Mouse (Mus musculus) gastrocnemius, adult 8-10 months (tissue): Measurements from ENCODE around the gene Kank1. TPM values are rescaled to one million over a fixed set of nuclear protein-coding genes. Genes with fewer than 3 reads are reported as not detected.

ENCODE experiments used
- DNase-seq, 2 experiments: peaks; one replicate each; pipeline ENCODE4 v3.0.0; 2022; ENCODE audit warnings: low spot score in 2 of 2
- total RNA-seq, 4 experiments: library from RNA; stranded (reverse); gene quantifications; 2 replicates each; pipeline ENCODE4 v1.2.4; 2022

Kank1 gene
- total RNA-seq, 4 experiments from 2014 or later = 21.4 to 27.9 (median 24.4) TPM

DNA sequence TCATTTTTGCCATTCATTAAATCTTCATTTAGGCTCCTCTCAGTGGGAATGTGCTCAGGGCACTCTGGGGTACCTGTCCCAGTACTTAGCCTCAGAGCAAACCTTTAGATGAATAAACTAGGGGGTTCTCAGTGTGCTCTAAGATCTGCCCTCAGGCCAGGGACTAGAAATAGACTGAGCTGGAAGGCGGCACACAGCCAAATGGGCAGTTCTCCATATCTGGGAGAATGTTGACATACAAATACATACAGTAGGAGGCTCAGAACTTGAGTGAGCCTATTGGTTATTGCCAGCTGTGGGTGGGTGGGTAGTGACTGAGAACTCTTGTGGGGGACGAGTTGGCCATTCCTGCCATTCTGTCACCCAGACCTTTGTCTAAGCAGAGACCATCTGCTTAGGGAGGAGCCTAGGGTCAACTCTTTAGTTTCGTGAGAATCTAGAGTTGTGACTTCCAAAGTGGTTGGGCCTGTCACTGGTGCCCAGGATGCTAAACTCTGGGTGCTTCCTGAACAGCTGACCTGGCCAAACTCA, 14.9 kb downstream of the Kank1 start:
- DNase-seq = no peak

DNA sequence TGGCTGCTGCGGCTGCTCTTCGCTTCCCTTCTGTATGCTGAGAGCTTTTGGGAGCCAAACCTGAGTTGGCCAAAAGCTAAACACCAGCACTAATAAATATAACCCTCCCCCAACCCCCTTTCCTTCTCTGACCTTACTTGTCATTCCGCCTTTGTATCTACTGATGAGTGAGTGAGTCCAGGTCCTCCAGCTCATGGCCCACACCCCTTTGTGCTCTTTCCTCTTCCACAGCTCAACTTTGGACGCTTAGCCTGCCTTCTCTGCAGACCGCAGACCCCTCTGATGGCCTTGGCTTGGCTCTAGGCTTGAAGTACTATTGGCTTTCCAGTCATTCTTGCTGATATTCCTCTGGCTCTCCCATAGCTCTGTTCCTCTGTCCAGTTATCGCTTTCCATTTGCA, 16.4 kb downstream of the Kank1 start:
- no peak for DNase-seq

DNA sequence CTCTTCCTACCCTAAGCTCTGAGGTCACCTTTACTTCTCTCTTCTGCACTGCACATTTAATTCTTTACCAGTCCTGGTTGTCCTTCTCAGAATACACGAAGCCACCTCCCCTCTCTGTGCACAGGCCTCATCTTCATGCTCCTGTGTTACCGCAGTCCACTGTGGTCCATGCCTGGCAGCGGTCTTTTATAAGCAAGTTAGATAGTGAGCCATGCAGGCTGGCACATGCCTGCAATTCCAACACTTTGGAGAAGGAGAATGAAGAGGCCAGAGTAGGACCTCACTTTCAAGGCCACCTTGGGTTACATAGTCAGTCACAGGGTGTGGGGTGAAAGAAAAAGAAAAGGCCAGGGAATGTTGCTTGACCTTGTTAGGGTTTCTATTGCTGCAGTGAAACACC, 16.9 kb downstream of the Kank1 start:
- DNase-seq = no peak

DNA sequence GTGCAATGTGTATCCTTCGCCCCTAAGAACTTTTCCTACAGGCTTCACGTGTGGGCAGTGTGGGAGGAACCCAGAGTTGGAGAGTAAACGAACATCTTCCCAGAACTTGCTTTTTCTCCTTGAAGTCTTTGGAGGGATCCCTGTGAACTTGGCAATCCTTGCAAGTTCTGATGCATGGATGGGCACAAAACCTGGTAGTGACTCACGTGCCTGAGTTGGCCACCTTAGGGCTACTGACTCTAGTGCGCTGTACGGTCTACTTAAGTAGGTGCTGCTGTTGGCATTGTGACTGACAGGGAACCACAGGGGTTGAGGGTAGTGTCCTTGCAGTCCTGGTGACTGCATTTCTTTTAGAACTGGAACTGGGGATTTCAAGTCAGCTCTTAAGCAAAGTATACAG, 21.5 kb downstream of the Kank1 start:
- no peak for DNase-seq

DNA sequence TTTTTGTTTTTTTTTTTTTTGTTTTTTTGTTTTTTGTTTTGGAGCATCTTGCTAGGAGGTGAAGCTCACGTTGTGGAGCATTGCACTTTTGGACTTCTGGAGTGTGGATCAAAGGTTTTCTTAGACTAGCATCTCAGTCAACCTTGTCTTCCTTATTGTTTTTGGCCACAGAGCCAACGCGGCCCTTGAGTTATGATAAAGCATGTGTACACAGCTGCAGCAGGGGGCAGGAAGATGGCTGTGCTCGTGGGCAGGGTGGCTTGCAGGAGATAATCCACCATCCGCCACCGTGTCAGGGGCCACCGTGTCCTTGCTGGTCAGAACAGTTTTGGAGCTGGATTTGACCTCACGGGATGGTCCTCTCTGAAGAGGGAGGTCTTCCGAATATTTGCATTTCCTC, 29.4 kb downstream of the Kank1 start:
- DNase-seq = no peak

DNA sequence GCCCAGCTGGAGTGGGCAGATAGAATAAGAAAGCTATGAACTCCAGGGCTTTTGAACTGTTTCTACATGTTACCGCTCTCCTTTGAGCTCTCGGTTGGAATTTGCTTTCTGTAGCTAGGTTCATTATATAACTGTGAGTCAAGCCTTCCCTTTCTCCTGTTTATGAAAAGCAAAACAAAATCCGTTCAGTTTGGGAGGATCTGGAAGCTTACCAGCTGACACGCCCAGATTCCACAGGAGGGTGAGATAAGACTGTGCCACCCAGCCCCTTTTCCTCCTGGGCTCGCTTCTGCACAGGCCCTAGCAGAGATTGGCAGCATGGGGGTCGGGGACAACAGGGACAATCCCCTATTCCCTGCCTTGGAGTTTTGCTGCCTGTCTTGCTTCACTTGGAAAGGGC, 30.5 kb downstream of the Kank1 start:
- DNase-seq = peak in 1 of 2 experiments; percentile 9

DNA sequence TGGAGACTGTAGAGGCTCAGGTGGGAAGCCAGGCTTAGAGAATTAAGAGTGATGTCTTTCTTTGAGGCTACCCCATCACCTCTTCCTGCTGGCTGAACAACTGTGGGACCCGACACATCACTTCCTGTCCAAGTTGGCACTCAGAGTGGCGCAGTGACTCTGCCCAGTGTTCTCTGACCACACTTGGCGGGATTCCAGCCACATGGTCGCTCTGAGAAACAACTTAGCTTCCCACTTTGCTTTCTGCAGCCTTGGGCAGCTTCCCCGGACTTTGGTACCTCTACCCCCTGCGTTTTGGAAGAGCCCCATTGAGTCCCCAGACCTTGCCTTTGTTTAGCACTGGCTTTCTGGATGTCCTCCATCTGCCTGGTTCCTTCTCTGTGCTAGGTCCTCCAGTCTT, 31.8 kb downstream of the Kank1 start:
- no peak for DNase-seq

DNA sequence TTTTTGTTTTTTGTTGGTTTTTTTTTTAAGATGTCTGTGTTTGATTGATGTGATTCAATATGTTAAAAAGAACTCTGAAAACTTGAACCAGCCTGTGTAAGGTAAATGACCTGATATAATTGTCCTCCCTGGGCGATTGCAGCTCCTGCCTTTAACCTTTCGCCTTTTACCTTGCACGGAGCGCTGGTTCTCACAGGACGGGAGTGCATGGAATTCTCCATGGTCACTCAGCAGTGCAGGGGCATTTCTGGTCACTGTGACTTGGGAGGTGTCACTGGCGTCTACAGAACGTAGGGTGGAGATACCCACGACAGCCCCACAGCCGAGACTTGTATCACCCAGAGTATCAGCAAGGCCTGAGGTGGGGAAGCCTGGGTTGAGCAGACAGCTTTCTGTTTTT, 34.8 kb downstream of the Kank1 start:
- DNase-seq = no peak

DNA sequence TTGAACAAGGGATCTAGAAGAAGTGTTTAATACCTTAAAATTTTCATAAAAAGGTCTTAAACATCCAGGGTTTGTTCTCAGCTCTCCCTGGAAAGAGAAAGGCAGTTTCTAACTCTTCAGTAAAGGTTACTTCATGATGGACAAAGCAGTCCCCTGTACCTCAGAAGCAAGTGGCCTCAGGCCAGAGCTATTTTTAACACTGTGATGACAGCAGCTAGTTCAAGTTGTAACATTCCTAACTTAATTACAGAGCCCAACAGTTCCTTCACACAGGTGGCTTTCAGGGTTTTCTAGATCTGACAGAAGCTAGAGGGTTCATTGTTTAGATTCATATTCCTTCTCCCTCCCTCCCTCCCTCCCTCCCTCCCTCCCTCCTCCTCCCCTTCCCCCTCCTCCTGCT, 36.4 kb downstream of the Kank1 start:
- DNase-seq = no peak

DNA sequence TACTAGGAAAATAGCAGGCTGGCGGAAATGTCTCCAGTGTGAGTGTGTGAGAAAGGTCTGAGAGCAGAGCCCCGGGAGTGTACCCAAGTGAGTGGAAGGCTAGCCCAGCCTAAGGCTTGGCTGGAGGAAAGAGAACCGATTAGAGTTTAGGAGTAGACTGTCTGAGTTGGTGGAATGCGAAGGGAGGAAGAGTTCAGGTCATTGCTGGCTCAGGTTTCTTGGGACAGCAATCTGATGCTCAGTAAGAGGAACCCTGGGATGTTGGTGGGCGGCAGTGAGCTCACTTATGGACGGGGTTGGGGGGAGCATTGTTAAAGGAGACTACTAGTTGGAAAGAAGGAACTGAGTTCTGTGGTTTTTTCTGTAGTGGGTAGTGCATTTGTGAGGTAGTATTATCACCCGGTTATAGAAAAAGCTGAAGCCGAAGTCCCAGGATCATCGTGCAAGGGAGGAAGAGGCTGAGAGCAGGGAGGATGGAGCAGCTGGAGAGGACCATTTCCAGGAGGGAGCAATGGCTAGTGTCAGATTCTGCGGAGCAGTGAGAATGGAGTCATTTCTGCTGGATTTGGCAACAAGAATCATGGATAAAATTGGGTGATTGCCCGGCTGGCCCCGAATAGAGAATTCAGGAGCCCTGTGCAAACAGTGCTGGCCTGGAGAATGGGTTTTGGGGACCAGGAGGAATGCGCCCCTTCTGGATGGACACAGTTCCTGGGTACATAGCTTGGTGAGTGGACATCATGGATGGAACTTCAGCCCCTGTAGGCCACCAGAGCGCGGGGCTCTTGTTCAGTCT, 40.0 kb downstream of the Kank1 start:
- no peak for DNase-seq

DNA sequence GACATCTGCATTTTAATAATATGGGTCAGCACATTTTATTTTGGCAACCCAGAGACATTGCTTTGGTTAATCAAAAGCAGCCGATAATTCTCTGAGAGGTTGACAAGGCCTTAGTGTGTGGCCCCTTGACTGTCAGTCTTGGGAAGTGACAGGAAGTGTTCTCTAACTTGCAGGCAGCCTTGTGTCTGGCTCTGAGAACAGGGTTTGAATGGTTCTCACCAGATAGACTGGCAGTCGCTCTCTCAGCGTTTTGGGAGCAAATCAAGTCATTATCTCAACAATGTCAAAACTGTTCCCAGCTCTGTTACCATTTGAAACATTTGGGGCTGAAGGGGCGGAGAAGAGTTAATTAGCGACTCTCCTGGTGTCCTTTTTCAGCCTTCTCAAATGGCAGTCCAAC, 41.0 kb downstream of the Kank1 start:
- DNase-seq = no peak

DNA sequence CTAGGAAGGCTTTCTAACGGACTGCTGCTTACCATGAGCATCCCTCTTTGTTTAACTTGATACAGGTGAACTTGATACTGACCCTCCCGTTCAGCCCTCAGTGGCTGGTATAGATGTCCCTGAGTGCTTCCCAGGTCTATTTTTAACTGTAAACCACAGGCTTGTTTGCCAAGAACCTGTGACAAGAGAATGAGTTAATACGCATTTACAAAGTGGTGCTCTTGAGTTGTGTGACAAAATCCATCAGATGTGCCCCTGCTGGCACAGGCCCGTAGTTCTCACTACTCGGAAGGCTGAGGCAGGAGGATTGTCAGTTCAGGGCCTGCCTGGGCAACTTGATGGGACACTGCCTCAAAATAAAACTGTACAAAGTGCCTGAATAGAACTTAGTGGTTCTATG, 42.8 kb downstream of the Kank1 start:
- no peak for DNase-seq

DNA sequence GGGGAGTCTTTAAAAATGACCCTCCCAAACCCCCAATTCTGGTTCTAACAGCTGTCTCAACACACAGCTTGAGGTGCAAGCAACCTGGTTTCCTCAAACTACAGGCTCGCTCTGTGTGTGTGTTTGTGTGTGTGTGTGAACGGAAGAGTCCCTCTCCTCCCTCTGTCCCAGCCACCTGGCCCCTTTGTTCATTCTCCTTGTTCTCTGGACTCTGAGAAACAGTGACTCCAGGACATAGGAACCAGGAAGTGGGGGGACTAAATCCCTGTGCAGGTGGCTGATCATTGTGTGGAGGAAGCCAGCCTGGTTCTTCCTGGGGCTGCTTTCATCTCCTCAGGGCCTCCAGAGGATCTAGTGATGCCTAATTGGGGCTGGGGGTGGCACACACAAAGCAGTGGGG, 46.9 kb downstream of the Kank1 start:
- DNase-seq = no peak

DNA sequence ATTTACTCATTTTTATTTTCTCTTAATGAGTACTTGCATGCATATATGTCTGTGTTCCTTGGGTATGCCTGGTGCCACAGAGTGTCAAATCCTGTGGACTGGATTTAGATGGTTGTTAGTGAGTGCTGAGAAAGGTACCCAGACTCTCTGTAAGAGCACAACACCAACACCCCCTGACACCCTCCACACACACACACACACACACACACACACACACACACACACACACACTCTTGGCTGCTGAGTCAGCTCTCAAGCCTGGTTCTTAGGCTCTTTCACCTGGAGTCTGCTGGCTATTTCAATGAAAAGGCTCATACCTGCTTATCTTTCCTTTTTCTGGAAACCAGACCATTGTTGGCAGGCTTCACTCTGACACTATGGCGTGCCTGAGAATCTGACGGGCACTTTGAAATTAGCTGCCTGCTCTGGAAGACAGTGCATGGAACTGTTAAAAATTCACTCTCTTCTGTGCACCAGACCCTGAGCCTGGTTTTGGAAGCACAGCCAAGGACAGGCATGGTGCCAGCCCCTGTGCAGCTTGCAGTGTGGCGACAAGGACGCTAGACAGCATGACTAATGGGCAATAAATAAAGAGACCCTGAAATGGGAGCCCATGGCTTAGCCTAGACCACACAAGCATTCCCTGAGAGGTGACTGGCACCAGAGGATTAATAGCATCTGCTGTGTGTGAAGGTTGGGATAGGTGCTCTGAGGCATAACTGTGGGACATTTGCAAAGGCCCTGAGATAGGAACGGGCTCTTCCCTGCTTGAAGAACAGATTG, 49.2 kb downstream of the Kank1 start:
- no peak for DNase-seq

DNA sequence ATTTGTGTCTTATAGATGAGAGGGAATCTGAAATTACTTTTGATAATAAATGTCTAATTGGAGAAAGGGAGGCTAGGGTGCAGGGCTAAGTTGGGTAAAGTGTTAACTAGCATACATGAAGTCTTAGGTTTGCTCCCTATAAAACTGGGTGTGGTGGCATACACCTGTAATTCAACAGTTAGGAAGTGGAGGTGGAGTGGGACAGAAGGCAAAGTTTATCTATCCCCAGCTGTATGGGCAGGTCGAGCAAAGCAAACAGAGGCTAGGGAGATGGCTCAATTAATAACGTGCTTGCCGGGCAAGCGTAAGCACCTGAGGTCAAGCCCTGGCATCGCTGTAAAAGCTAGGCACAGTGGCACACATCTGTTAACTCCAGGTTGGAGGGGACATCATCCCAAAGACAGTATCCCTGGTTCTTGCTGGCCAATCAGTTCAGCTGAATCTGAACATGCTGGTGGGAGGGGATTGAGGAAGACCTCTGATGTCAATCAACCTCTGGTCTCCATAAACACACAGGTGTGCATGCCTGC, 54.3 kb downstream of the Kank1 start:
- no peak for DNase-seq

DNA sequence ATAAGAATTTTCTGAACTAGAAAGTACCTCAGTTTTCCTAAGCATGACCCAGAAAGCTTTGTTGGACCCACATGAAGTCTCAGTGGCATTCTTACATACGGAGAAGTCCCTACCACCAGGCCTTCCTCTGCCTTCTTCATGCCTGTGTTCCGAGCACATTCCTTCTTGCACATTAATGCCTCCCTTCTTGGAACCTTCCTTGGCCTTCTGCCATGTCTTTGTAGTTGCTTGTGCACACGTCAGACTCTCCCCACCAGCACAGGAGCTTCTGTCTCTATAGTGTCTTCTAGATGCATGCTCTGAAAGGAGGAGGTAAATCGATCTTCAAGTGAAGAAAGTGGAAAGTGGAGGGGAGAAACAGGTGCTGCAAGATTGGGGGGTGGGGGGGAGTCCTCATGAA, 58.4 kb downstream of the Kank1 start:
- no peak for DNase-seq

DNA sequence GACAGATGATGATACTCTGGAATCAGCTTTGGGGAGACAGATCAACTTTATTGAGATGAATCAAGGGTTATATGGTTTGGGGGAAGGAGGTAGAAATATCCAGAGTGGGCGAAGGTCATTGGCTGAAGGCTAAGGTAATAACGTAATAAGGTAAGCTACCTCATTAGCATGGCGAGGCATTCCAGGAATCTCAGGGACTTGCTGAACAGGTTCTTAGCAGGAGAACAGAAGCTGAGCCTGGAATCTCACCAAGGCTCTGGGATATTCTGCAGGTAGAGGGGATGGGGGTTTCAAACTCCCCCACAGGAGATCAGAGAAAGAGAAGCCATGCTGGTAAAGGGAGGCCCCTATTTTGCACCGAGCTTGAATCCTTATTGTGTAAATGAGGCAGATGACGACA, 60.5 kb downstream of the Kank1 start:
- DNase-seq = no peak

DNA sequence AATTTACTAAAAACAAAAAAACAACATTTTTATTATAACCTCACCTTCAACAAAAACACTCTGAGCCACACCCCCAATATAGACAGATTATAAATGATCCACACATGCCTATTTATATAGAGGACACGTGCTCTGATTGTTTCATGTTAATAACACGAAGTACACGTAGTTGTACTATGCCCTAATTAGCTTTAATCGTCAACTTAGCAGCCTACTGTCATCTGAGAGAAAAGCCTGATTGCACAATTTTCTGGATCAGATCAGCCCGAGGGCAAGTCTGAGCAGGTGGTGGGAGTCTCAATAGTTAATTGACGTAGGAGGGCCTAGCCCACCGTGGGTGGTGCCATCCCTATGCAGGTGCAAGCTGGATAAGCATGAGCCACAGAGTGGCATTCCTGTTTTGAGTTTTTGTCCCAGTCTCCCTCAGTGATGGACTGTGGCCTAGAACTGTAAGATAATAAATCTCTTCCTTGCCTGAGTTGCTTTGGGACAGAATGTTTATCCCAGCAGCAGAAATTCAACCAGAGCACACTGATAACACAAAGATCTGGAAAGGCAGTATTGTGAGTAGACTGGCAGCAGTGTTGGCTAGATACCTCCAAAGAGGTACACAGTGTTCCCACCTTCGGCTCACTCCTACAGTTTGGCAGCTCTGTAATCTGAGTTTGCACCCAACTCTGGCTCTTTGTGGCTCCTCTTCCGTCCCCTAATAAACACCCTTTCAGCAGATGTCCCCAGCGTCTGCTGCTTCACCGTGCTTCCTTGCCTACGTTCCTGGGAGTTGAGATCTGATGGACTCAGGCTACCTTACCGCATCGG, 63.3 kb downstream of the Kank1 start:
- no peak for DNase-seq

DNA sequence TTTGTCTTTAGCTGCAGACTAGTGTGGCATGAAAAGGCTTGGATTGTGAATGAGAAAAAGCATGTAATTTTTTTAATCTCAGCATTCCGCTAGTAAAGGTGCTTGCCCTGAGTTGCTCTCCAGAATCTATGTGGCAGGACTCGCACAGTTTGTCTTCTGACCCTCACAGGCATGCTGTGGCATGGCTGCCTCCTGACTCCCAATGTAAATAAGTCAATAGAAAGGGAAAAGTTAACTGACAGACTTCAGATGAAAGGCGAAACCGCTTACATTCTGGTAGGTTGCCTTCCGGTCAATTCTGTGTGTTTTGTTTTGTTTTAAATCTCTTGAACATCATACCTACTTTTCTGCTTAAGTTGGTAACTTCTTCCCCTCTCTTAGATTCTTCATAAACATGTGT, 64.4 kb downstream of the Kank1 start:
- DNase-seq = no peak

DNA sequence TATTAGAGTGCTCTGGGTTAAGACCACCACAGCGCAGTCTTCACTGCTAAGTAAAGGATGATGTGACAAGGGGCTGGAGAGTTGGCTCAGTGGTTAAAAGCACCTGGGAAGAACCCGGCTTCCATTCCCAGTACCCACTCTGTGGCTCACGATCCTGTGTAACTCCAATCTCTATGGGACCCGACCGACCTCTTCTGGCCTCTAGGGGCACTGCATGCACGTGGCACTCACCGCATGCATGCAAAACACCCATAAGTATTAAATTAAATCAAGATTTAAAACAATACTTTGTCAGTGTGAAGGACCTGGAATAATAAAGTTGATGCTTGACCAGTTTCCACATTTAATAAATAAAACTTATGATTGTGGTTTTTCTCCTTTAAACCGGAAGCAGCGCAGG, 69.5 kb downstream of the Kank1 start:
- DNase-seq = no peak

DNA sequence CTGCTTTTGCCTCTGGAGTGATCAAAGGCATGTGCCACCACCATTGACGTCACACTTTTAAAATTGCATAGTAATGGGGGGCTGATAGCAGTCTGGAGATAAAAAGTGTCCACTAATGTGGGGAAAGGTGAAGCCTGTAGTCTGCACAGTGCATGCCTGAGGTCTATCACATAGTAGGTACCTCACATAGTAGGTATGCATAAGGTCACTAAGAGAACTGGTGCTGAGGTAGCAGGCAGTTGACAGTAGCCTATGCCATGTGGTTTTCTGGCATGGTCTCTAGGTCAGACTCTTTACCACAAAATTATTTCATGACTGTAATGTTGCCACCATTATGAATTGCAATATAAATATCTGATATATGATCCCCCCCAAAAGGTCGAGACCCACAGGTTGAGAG, 71.4 kb downstream of the Kank1 start:
- DNase-seq = no peak

DNA sequence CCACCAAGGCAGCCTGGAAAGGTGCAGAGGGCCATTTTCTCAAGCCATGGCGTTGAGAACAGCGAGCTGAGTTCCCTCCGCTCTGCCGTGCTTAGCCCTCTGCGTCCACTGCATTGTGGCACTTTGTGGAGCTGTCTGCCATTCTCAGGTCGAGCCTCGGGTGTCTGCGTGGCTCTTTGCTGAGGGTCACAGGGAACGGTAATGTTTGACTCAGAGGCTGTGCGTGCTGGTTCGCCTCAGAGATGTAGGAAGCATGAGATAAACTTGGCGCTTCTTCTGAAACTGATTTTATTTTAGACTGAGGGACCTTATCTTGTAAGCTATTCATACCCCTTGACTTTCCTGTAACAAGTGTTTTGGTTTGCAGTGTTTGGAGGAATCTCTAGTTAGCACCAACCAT, 72.0 kb downstream of the Kank1 start:
- no peak for DNase-seq
